Mouse (Mus musculus): ENCODE measurements around the gene Aadacl4. TPM values are rescaled to one million over a fixed set of nuclear protein-coding genes. Genes with fewer than 3 reads are reported as not detected.
"Not testable (repeated sequence)": the region's sequence is repeated elsewhere in the genome, so short reads cannot be mapped to it uniquely, and the experiment has no call there.

Gene Aadacl4
- total RNA-seq (2021) = not detected

GRCm38 (mm10) chr4:144613407-144613806 lies at the start of gene Aadacl4:
TSS of gene Aadacl4 (plus strand) at chr4:144613707.
- intact Hi-C loops (cut with DNase I) = no loop called here
- no peak for DNase-seq

- intact Hi-C loops (cut with DNase I) = no loop called here
- DNase-seq = no peak
Measured at GRCm38 (mm10) chr4:144565034-144565433, 48.5 kb upstream of the Aadacl4 start, which contains the start of gene Gm13124. TSS of gene Gm13124 (minus strand) at chr4:144565134.

GRCm38 (mm10) chr4:144567752-144568151 lies 45.8 kb upstream of the Aadacl4 start:
- intact Hi-C loops (cut with DNase I) = no loop called here

GRCm38 (mm10) chr4:144586207-144586606 lies 27.3 kb upstream of the Aadacl4 start:
- intact Hi-C loops (cut with DNase I); DNase-seq: not testable (repeated sequence)

More at GRCm38 (mm10) chr4:144567752-144568151, 45.8 kb upstream of the Aadacl4 start:
- no peak for DNase-seq

- intact Hi-C loops (cut with DNase I) = no loop called here
- no peak for DNase-seq
Measured at GRCm38 (mm10) chr4:144592790-144593189, 20.7 kb upstream of the Aadacl4 start.

GRCm38 (mm10) chr4:144614586-144614985 lies 1.1 kb downstream of the Aadacl4 start:
- DNase-seq = no peak
- intact Hi-C loops (cut with DNase I) = no loop called here

GRCm38 (mm10) chr4:144638263-144638662 lies 24.8 kb downstream of the Aadacl4 start:
- no peak for DNase-seq
- intact Hi-C loops (cut with DNase I) = no loop called here

Other genes starting within 250 kb of the Aadacl4 start
- gene Pramef20, start 235.8 kb upstream of the Aadacl4 start, total RNA-seq (2021) = not detected
- not detected for gene Pramef12, start 205.2 kb upstream of the Aadacl4 start, total RNA-seq (2021)
- gene 1700012P22Rik, start 174.9 kb upstream of the Aadacl4 start, total RNA-seq (2021) = not detected
- gene Gm9944, start 160.4 kb upstream of the Aadacl4 start, total RNA-seq (2021) = not detected
- not detected for gene Aadacl3, start 150.0 kb upstream of the Aadacl4 start, total RNA-seq (2021)
- not detected for gene 9430007A20Rik, start 93.9 kb upstream of the Aadacl4 start, total RNA-seq (2021)
- not detected for gene Gm13124, start 48.6 kb upstream of the Aadacl4 start, total RNA-seq (2021)
- gene Gm436, start 72.7 kb downstream of the Aadacl4 start, total RNA-seq (2021) = not detected
- gene Gm13178, start 107.7 kb downstream of the Aadacl4 start, total RNA-seq (2021) = not detected
- not detected for gene Gm438, start 172.9 kb downstream of the Aadacl4 start, total RNA-seq (2021)

Measured in heart, postnatal 10 days (tissue).